Mouse (Mus musculus): ENCODE measurements around the gene Prss43. TPM values are rescaled to one million over a fixed set of nuclear protein-coding genes. Genes with fewer than 3 reads are reported as not detected.
A peak's percentile ranks its signal among the peaks of the same experiment; 100 is the strongest.

Gene Prss43
- polyA plus RNA-seq, 1 experiment from 2014 or later: not detected

GRCm38 (mm10) chr9:110849162-110849561 is 22.7 kb downstream of the Prss43 start:
- no peak overlapping the region for H3K4me3 ChIP-seq
- WGBS: 78% methylated on average over 7 of the region's 7 CpGs
- H3K36me3 ChIP-seq: no peaks in the 10 kb centered on the region
- H3K4me1 ChIP-seq: no peaks in the 10 kb centered on the region
- H3K27me3 ChIP-seq (ENCODE audit: insufficient read depth, poor library complexity, severe bottlenecking): no peaks in the 10 kb centered on the region
- DNase-seq (ENCODE audit: low spot score): no peak
- no peaks in the 10 kb centered on the region for H3K9me3 ChIP-seq
- no peak overlapping the region for H3K27ac ChIP-seq

GRCm38 (mm10) chr9:110855903-110856302 is 29.4 kb downstream of the Prss43 start:
- 58% methylated on average over 7 of the region's 7 CpGs for WGBS
- no peak for DNase-seq (ENCODE audit: low spot score)
- Histone ChIP-seq H3K27ac (no peak overlapping the region), H3K4me3 (no peak overlapping the region), H3K9me3 (no peaks in the 10 kb centered on the region), H3K27me3 (ENCODE audit: insufficient read depth, poor library complexity, severe bottlenecking) (peaks cover 45% of the 10 kb centered on the region), H3K4me1 (peaks cover 14% of the 10 kb centered on the region), H3K36me3 (no peaks in the 10 kb centered on the region)

- H3K27ac ChIP-seq: no peak overlapping the region
- no peaks in the 10 kb centered on the region for H3K36me3 ChIP-seq
- H3K9me3 ChIP-seq: no peaks in the 10 kb centered on the region
- H3K4me3 ChIP-seq: no peak overlapping the region
- peaks cover 14% of the 10 kb centered on the region for H3K4me1 ChIP-seq
- 30% methylated on average over 4 of the region's 4 CpGs for WGBS
- no peak for DNase-seq (ENCODE audit: low spot score)
- peaks cover 49% of the 10 kb centered on the region for H3K27me3 ChIP-seq (ENCODE audit: insufficient read depth, poor library complexity, severe bottlenecking)
These were observed 30.4 kb downstream of the Prss43 start for GRCm38 (mm10) chr9:110856920-110857319.

- Histone ChIP-seq H3K27ac (peak within 1 kb of the TSS; percentile 7; the same call in 1 of the 2 replicates), H3K4me3 (peak within 1 kb of the TSS; percentile 58), H3K36me3 (no peaks in the 10 kb centered on the region), H3K27me3 (ENCODE audit: insufficient read depth, poor library complexity, severe bottlenecking) (peaks cover 49% of the 10 kb centered on the region), H3K9me3 (no peaks in the 10 kb centered on the region), H3K4me1 (peaks cover 14% of the 10 kb centered on the region)
- no peak for DNase-seq (ENCODE audit: low spot score)
- 8% methylated on average over 50 of the region's 50 CpGs for WGBS
These were observed 31.4 kb downstream of the Prss43 start, which contains the start of gene Prss50 for GRCm38 (mm10) chr9:110857781-110858472. Gene Prss50, plus strand, starts transcription at chr9:110857967.

- H3K27ac ChIP-seq: no peak overlapping the region
These were observed 32.0 kb downstream of the Prss43 start for GRCm38 (mm10) chr9:110858523-110858922.

GRCm38 (mm10) chr9:110858967-110859596 is 32.6 kb downstream of the Prss43 start:
- Histone ChIP-seq H3K4me3 (no peak overlapping the region), H3K9me3 (no peaks in the 10 kb centered on the region)

More at GRCm38 (mm10) chr9:110858523-110858922, 32.0 kb downstream of the Prss43 start:
- Histone ChIP-seq H3K27me3 (ENCODE audit: insufficient read depth, poor library complexity, severe bottlenecking) (peaks cover 49% of the 10 kb centered on the region), H3K9me3 (no peaks in the 10 kb centered on the region), H3K36me3 (no peaks in the 10 kb centered on the region), H3K4me3 (peak overlapping the region; percentile 58; the same call in 1 of the 2 replicates), H3K4me1 (peaks cover 14% of the 10 kb centered on the region)
- WGBS: 43% methylated on average over 5 of the region's 5 CpGs
- DNase-seq (ENCODE audit: low spot score): no peak

GRCm38 (mm10) chr9:110871030-110871429 is 44.5 kb downstream of the Prss43 start:
- Histone ChIP-seq H3K4me1 (peaks cover 27% of the 10 kb centered on the region), H3K4me3 (no peak overlapping the region), H3K27ac (no peak overlapping the region), H3K27me3 (ENCODE audit: insufficient read depth, poor library complexity, severe bottlenecking) (peaks cover 64% of the 10 kb centered on the region), H3K36me3 (no peaks in the 10 kb centered on the region), H3K9me3 (no peaks in the 10 kb centered on the region)
- DNase-seq (ENCODE audit: low spot score): no peak
- WGBS: 16% methylated on average over 7 of the region's 7 CpGs

More at GRCm38 (mm10) chr9:110858967-110859596, 32.6 kb downstream of the Prss43 start:
- Histone ChIP-seq H3K36me3 (no peaks in the 10 kb centered on the region), H3K27ac (no peak overlapping the region), H3K27me3 (ENCODE audit: insufficient read depth, poor library complexity, severe bottlenecking) (peaks cover 51% of the 10 kb centered on the region), H3K4me1 (peaks cover 14% of the 10 kb centered on the region)
- 81% methylated on average over 5 of the region's 5 CpGs for WGBS
- DNase-seq (ENCODE audit: low spot score): no peak

- Histone ChIP-seq H3K9me3 (no peaks in the 10 kb centered on the region), H3K27ac (peak overlapping the region; percentile 2; the same call in 1 of the 2 replicates), H3K4me3 (peak overlapping the region; percentile 50), H3K27me3 (ENCODE audit: insufficient read depth, poor library complexity, severe bottlenecking) (peaks cover 71% of the 10 kb centered on the region), H3K36me3 (no peaks in the 10 kb centered on the region), H3K4me1 (peaks cover 21% of the 10 kb centered on the region)
- WGBS: 12% methylated on average over 40 of the region's 40 CpGs
- no peak for DNase-seq (ENCODE audit: low spot score)
These were observed 47.5 kb downstream of the Prss43 start for GRCm38 (mm10) chr9:110873681-110874659.

- Histone ChIP-seq H3K9me3 (no peaks in the 10 kb centered on the region), H3K27ac (no peak overlapping the region), H3K27me3 (ENCODE audit: insufficient read depth, poor library complexity, severe bottlenecking) (peaks cover 74% of the 10 kb centered on the region), H3K4me3 (no peak overlapping the region), H3K4me1 (peaks cover 26% of the 10 kb centered on the region), H3K36me3 (no peaks in the 10 kb centered on the region)
- 18% methylated on average over 3 of the region's 3 CpGs for WGBS
- DNase-seq (ENCODE audit: low spot score): no peak
These were observed 48.2 kb downstream of the Prss43 start for GRCm38 (mm10) chr9:110874660-110875191.

- H3K4me3 ChIP-seq: no peak overlapping the region
- no peak overlapping the region for H3K27ac ChIP-seq
- peaks cover 76% of the 10 kb centered on the region for H3K27me3 ChIP-seq (ENCODE audit: insufficient read depth, poor library complexity, severe bottlenecking)
- WGBS: 36% methylated on average over 4 of the region's 6 CpGs
- H3K36me3 ChIP-seq: no peaks in the 10 kb centered on the region
- no peaks in the 10 kb centered on the region for H3K9me3 ChIP-seq
- DNase-seq (ENCODE audit: low spot score): no peak
- peaks cover 32% of the 10 kb centered on the region for H3K4me1 ChIP-seq
These were observed 48.8 kb downstream of the Prss43 start for GRCm38 (mm10) chr9:110875288-110875695.

GRCm38 (mm10) chr9:110877353-110877752 is 50.9 kb downstream of the Prss43 start:
- H3K27ac ChIP-seq: no peak overlapping the region
- 85% methylated on average over 1 of the region's 1 CpGs for WGBS
- H3K9me3 ChIP-seq: no peaks in the 10 kb centered on the region
- H3K4me3 ChIP-seq: no peak overlapping the region
- peaks cover 84% of the 10 kb centered on the region for H3K27me3 ChIP-seq (ENCODE audit: insufficient read depth, poor library complexity, severe bottlenecking)
- H3K4me1 ChIP-seq: peaks cover 40% of the 10 kb centered on the region
- no peak for DNase-seq (ENCODE audit: low spot score)
- no peaks in the 10 kb centered on the region for H3K36me3 ChIP-seq

GRCm38 (mm10) chr9:110877888-110878287 is 51.4 kb downstream of the Prss43 start:
- no peak overlapping the region for H3K4me3 ChIP-seq
- DNase-seq (ENCODE audit: low spot score): no peak
- H3K4me1 ChIP-seq: peaks cover 40% of the 10 kb centered on the region
- no peaks in the 10 kb centered on the region for H3K36me3 ChIP-seq
- H3K9me3 ChIP-seq: no peaks in the 10 kb centered on the region
- WGBS: 75% methylated on average over 5 of the region's 5 CpGs
- H3K27me3 ChIP-seq (ENCODE audit: insufficient read depth, poor library complexity, severe bottlenecking): peaks cover 81% of the 10 kb centered on the region
- H3K27ac ChIP-seq: no peak overlapping the region
